Mouse (Mus musculus): ENCODE data around the gene Mybpc3. TPM values are rescaled to one million over a fixed set of nuclear protein-coding genes. Genes with fewer than 3 reads are reported as not detected.
"Not testable (repeated sequence)": the region's sequence is repeated elsewhere in the genome, so short reads cannot be mapped to it uniquely, and the experiment has no call there.

The Mybpc3 gene
- polyA plus RNA-seq, 1 experiment from 2014 or later, result not detected

- no peak overlapping the region for H3K9ac ChIP-seq
- no peaks in the 10 kb centered on the region for H3K36me3 ChIP-seq
- H3K4me1 ChIP-seq (replicated peaks), result no peaks in the 10 kb centered on the region
- H3K27me3 ChIP-seq, result no peaks in the 10 kb centered on the region
- H3K9me3 ChIP-seq, result no peaks in the 10 kb centered on the region
- no peak overlapping the region for H3K4me2 ChIP-seq
- H3K4me3 ChIP-seq, result no peak overlapping the region
- no peak for ATAC-seq (ENCODE audit: low FRiP score, low read depth)
- 74% methylated on average over 6 of the region's 6 CpGs for WGBS
- H3K27ac ChIP-seq (replicated peaks), result no peak overlapping the region
Observed at GRCm38 (mm10) chr2:91090827-91091226, 27.1 kb upstream of the Mybpc3 start.

- no peak overlapping the region for H3K4me2 ChIP-seq
- no peaks in the 10 kb centered on the region for H3K9me3 ChIP-seq
- no peak overlapping the region for H3K4me3 ChIP-seq
- no peak overlapping the region for H3K9ac ChIP-seq
- H3K27me3 ChIP-seq, result no peaks in the 10 kb centered on the region
- H3K4me1 ChIP-seq (replicated peaks), result no peaks in the 10 kb centered on the region
- no peak overlapping the region for H3K27ac ChIP-seq (replicated peaks)
- ATAC-seq (ENCODE audit: low FRiP score, low read depth), result no peak
- H3K36me3 ChIP-seq, result no peaks in the 10 kb centered on the region
- 72% methylated on average over 14 of the region's 14 CpGs for WGBS
Observed at GRCm38 (mm10) chr2:91096524-91096923, 21.4 kb upstream of the Mybpc3 start.

GRCm38 (mm10) chr2:91097015-91097414 is 20.9 kb upstream of the Mybpc3 start:
- H3K4me1 ChIP-seq (replicated peaks), result no peaks in the 10 kb centered on the region
- no peaks in the 10 kb centered on the region for H3K27me3 ChIP-seq
- WGBS, result 80% methylated on average over 10 of the region's 10 CpGs
- no peak overlapping the region for H3K4me2 ChIP-seq
- H3K9me3 ChIP-seq, result no peaks in the 10 kb centered on the region
- no peak overlapping the region for H3K27ac ChIP-seq (replicated peaks)
- H3K36me3 ChIP-seq, result no peaks in the 10 kb centered on the region
- no peak overlapping the region for H3K9ac ChIP-seq
- H3K4me3 ChIP-seq, result no peak overlapping the region
- no peak for ATAC-seq (ENCODE audit: low FRiP score, low read depth)

GRCm38 (mm10) chr2:91098156-91098555 is 19.8 kb upstream of the Mybpc3 start:
- Histone ChIP-seq H3K9me3 (no peaks in the 10 kb centered on the region), H3K9ac (no peak overlapping the region), H3K4me3 (no peak overlapping the region), H3K36me3 (no peaks in the 10 kb centered on the region), H3K27ac (replicated peaks) (no peak overlapping the region), H3K4me2 (no peak overlapping the region), H3K27me3 (no peaks in the 10 kb centered on the region), H3K4me1 (replicated peaks) (no peaks in the 10 kb centered on the region)
- WGBS, result 83% methylated on average over 2 of the region's 2 CpGs
- ATAC-seq (ENCODE audit: low FRiP score, low read depth), result no peak

- Histone ChIP-seq H3K9ac (no peak overlapping the region), H3K36me3 (no peaks in the 10 kb centered on the region), H3K9me3 (no peaks in the 10 kb centered on the region), H3K4me3 (no peak overlapping the region), H3K27ac (replicated peaks) (no peak overlapping the region), H3K4me2 (no peak overlapping the region), H3K4me1 (replicated peaks) (no peaks in the 10 kb centered on the region), H3K27me3 (no peaks in the 10 kb centered on the region)
- peak; percentile 76 for ATAC-seq (ENCODE audit: low FRiP score, low read depth)
- WGBS, result 10% methylated on average over 7 of the region's 7 CpGs
Observed at GRCm38 (mm10) chr2:91101124-91101740, 16.7 kb upstream of the Mybpc3 start.

GRCm38 (mm10) chr2:91108156-91108555 is 9.8 kb upstream of the Mybpc3 start:
- H3K9me3 ChIP-seq, result no peaks in the 10 kb centered on the region
- H3K4me1 ChIP-seq (replicated peaks), result no peaks in the 10 kb centered on the region
- no peak overlapping the region for H3K27ac ChIP-seq (replicated peaks)
- no peak for ATAC-seq (ENCODE audit: low FRiP score, low read depth)
- no peaks in the 10 kb centered on the region for H3K36me3 ChIP-seq
- H3K4me3 ChIP-seq, result no peak overlapping the region
- H3K9ac ChIP-seq, result no peak overlapping the region
- H3K27me3 ChIP-seq, result no peaks in the 10 kb centered on the region
- 87% methylated on average over 3 of the region's 3 CpGs for WGBS
- H3K4me2 ChIP-seq, result no peak overlapping the region

GRCm38 (mm10) chr2:91109241-91109640 is 8.7 kb upstream of the Mybpc3 start:
- no peaks in the 10 kb centered on the region for H3K36me3 ChIP-seq
- no peak for ATAC-seq (ENCODE audit: low FRiP score, low read depth)
- no peaks in the 10 kb centered on the region for H3K4me1 ChIP-seq (replicated peaks)
- no peak overlapping the region for H3K4me3 ChIP-seq
- no peak overlapping the region for H3K27ac ChIP-seq (replicated peaks)
- no peak overlapping the region for H3K4me2 ChIP-seq
- H3K9me3 ChIP-seq, result no peaks in the 10 kb centered on the region
- 85% methylated on average over 5 of the region's 5 CpGs for WGBS
- no peak overlapping the region for H3K9ac ChIP-seq
- H3K27me3 ChIP-seq, result no peaks in the 10 kb centered on the region

- 0 out of 2 replicates have a peak, but pooled peaks cover 4% of the 10 kb centered on the region for H3K27me3 ChIP-seq
- no peak overlapping the region for H3K9ac ChIP-seq
- WGBS, result 93% methylated on average over 5 of the region's 5 CpGs
- no peak for ATAC-seq (ENCODE audit: low FRiP score, low read depth)
- peaks cover under 1% of the 10 kb centered on the region; the same call in 1 of the 2 replicates for H3K4me1 ChIP-seq (replicated peaks)
- H3K27ac ChIP-seq (replicated peaks), result no peak overlapping the region
- no peaks in the 10 kb centered on the region for H3K9me3 ChIP-seq
- H3K36me3 ChIP-seq, result no peaks in the 10 kb centered on the region
- H3K4me3 ChIP-seq, result no peak overlapping the region
- no peak overlapping the region for H3K4me2 ChIP-seq
Observed at GRCm38 (mm10) chr2:91109807-91110385, 8.0 kb upstream of the Mybpc3 start.

GRCm38 (mm10) chr2:91110429-91110828 is 7.5 kb upstream of the Mybpc3 start:
- ATAC-seq (ENCODE audit: low FRiP score, low read depth), result no peak
- H3K4me3 ChIP-seq, result no peak overlapping the region
- H3K27me3 ChIP-seq, result peaks cover 6% of the 10 kb centered on the region; the same call in 1 of the 2 replicates
- no peaks in the 10 kb centered on the region for H3K9me3 ChIP-seq
- H3K4me1 ChIP-seq (replicated peaks), result peaks cover 6% of the 10 kb centered on the region
- H3K27ac ChIP-seq (replicated peaks), result no peak overlapping the region
- no peak overlapping the region for H3K9ac ChIP-seq
- no peaks in the 10 kb centered on the region for H3K36me3 ChIP-seq
- WGBS, result 74% methylated on average over 6 of the region's 6 CpGs
- no peak overlapping the region for H3K4me2 ChIP-seq

DNA sequence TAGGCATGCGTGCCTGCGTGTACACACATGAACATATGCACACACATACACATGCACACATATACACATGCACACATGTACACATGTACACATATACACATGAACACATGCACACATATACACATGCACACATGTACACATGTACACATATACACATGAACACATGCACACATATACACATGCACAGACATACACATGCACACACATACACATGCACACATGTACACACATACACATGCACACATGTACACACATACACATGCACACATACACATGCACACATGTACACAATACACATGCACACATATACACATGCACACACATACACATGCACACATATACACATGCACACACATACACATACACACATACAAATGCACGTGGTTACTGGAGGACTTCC is 6.1 kb upstream of the Mybpc3 start:
- not testable (repeated sequence) for H3K27me3 ChIP-seq; H3K9ac ChIP-seq; H3K36me3 ChIP-seq; H3K9me3 ChIP-seq; H3K4me2 ChIP-seq; ATAC-seq (ENCODE audit: low FRiP score, low read depth); H3K4me3 ChIP-seq; H3K4me1 ChIP-seq (replicated peaks); H3K27ac ChIP-seq (replicated peaks)
- 91% methylated on average over 3 of the region's 3 CpGs for WGBS

- no peak overlapping the region for H3K27ac ChIP-seq (replicated peaks)
- H3K4me2 ChIP-seq, result no peak overlapping the region
- H3K9me3 ChIP-seq, result no peaks in the 10 kb centered on the region
- no peaks in the 10 kb centered on the region for H3K36me3 ChIP-seq
- WGBS, result 66% methylated on average over 4 of the region's 4 CpGs
- H3K27me3 ChIP-seq, result peaks cover 6% of the 10 kb centered on the region; the same call in 1 of the 2 replicates
- H3K9ac ChIP-seq, result no peak overlapping the region
- H3K4me3 ChIP-seq, result no peak overlapping the region
- ATAC-seq (ENCODE audit: low FRiP score, low read depth), result no peak
- H3K4me1 ChIP-seq (replicated peaks), result peaks cover 7% of the 10 kb centered on the region
Observed at GRCm38 (mm10) chr2:91112491-91112890, 5.5 kb upstream of the Mybpc3 start.

DNA sequence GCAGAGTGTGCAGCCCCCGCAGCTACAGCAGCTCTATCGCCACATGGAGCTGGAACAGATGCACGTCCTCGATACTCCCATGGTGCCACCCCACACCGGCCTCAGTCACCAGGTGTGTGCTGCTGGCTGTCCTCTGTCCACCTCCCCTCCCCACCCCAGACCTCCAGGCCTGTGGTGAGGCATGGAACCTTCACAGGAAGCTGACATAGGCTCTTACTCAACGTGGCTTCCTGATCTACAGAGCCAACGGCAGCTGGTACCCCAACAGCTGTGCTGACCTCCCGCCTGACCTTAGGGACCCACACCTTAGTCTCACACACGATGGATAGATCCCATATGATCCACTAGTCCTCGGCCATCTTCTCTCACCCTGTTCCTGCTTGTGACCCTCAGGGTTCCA is 4.6 kb upstream of the Mybpc3 start:
- no peak overlapping the region for H3K9ac ChIP-seq
- H3K4me3 ChIP-seq, result no peak overlapping the region
- peaks cover 7% of the 10 kb centered on the region for H3K4me1 ChIP-seq (replicated peaks)
- no peak for ATAC-seq (ENCODE audit: low FRiP score, low read depth)
- H3K27ac ChIP-seq (replicated peaks), result no peak overlapping the region
- H3K27me3 ChIP-seq, result peaks cover 6% of the 10 kb centered on the region; the same call in 1 of the 2 replicates
- H3K9me3 ChIP-seq, result no peaks in the 10 kb centered on the region
- 87% methylated on average over 10 of the region's 10 CpGs for WGBS
- H3K4me2 ChIP-seq, result no peak overlapping the region
- H3K36me3 ChIP-seq, result no peaks in the 10 kb centered on the region

GRCm38 (mm10) chr2:91113852-91114251 is 4.1 kb upstream of the Mybpc3 start:
- H3K36me3 ChIP-seq, result no peaks in the 10 kb centered on the region
- H3K4me1 ChIP-seq (replicated peaks), result peaks cover 7% of the 10 kb centered on the region
- H3K9me3 ChIP-seq, result no peaks in the 10 kb centered on the region
- no peak overlapping the region for H3K9ac ChIP-seq
- H3K4me2 ChIP-seq, result no peak overlapping the region
- peaks cover 6% of the 10 kb centered on the region; the same call in 1 of the 2 replicates for H3K27me3 ChIP-seq
- no peak overlapping the region for H3K27ac ChIP-seq (replicated peaks)
- 72% methylated on average over 6 of the region's 6 CpGs for WGBS
- H3K4me3 ChIP-seq, result no peak overlapping the region
- ATAC-seq (ENCODE audit: low FRiP score, low read depth), result no peak
